Mouse (Mus musculus) cerebellum, adult 9-10 months (tissue): ENCODE data around the gene Rad9b.

Source experiments
- DNase-seq: peaks from one replicate; pipeline ENCODE4 v3.0.0; 2022

The Rad9b gene

DNA sequence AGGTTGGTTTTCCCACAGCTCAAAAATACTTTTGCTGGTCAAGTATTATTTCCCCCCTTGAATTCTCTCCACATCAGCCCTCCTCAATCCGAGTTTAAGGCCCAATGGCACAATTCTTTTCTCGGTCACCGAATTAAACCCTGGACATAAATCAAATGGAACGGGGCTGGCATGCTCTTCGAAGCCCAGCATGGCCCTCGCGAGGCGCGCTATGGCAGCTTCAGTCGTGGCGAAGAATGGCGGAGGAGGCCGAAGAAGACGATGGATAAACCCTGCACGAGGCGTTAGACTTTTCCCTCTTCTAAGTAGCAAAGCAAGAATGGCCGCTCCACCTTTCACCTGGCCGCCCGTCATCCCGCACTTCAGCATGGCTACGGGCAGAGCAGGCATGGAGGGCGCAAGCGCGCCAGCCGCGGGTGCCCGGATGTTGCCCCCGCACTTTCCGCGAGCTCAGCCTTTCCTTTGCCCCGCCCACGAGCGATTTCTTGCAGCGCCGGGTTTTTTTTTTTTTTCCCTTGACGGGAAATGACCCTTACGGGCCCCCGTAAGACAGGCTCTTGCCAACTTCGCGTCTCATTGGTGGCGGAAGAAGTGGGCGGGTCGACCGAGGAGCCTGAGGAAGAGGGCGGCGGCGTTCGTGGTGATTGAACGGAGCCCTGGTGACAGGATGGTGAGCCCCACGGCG is at the start of gene Rad9b, which contains the start of gene Vps29:
Gene Rad9b (minus strand): TSS at position 427 of the 685 bp plus-strand sequence.
Gene Vps29 (plus strand): TSS at position 563 of the 685 bp plus-strand sequence.
- DNase-seq: peak; percentile 98

DNA sequence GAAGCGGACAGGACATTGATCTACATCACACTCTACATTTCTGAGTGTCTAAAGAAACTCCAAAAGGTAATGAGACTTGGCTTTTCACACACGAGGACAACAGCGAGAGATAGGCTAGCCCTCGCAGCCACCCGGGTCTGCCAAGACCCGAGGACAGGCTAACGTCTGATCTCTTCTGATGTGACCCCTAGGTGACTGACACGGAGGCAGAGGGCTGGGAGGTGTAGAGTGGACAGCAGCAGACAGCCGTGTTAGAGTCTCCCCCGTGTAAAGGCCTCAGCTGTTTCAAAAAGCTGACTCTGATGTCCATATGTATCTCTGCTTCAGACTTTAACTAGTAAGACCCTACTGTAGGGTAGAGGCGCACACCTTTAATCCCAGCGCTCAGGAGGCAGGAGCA is 49.3 kb upstream of the Rad9b start:
- no peak for DNase-seq

- DNase-seq: no peak
Observed at GRCm38 (mm10) chr5:122402772-122403171, 48.7 kb upstream of the Rad9b start.

GRCm38 (mm10) chr5:122402160-122402559 is 48.1 kb upstream of the Rad9b start:
- DNase-seq: no peak

- peak; percentile 81 for DNase-seq
Observed at GRCm38 (mm10) chr5:122401303-122401640, 47.2 kb upstream of the Rad9b start.

DNA sequence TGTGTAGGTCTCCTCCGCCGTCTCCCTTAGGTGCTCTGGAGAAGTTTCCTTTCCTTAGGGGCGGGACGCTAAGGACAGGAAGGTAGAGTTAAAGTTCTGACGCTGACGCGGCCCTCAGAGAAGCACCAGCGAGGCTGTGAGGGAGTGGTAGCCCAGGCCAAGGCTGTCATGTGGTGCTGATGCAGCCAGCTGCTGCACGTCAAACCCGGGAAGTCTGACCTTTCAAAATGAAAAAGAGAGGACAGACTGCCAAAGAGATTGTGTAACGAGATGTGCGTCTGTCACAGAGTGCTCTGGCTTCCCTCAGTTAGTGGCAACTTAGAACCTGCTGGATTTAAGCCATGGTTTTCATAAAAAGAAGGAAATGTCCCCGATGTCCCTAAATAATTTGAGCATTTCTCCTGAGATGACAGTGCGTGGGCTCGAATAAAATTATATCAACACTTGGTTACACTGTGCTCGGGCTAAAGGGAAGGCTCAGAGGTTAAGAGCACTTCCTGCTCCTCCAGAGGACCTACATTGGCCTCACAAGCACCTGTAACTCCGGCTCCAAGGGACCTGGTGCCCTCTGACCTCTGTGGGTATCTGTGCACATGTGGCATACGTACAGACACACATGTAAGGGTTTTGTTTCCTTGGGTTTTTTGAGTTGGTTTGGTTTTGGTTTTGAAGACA is 46.7 kb upstream of the Rad9b start:
- DNase-seq: no peak

DNA sequence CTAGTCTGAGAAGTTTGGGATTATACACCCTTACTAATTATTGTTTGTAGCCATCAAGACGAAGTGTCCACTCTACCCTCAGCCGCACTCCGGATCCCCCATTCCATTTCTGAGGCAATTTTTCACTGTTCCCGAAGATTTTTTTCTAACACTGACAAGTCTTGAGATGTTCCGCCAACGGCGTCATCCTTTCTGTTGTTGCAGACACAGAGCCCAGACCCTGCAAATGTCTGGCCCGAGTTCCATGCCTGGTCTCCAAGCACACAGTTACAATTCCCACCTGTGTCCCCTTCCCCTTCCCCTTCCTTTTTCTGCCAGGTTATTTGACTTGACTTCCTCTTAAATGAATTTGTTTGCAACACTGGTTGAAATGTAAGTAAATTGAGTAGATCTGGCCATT is 45.8 kb upstream of the Rad9b start:
- no peak for DNase-seq

DNA sequence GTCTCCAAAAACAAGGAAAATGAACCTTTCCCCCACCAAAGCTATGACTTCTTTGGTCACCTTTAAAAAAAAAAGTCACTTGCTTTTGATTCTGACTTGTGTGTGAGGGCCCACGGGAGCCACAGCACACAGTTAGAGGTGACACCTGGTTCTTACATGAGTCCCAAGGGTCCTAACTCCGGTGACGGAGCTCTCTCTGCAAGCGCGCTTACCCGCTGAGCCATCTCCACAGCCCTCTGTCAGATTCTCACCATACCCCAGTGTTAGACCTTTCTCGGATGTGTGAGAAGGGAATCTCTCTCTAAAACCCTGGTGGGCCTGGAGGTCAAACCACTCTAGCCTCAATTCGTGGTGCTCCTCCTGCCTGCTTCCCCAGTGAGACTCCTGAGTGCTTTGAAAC is 43.5 kb upstream of the Rad9b start:
- peak; percentile 7 for DNase-seq

- DNase-seq: peak; percentile 18
Observed at GRCm38 (mm10) chr5:122396791-122397190, 42.8 kb upstream of the Rad9b start.

DNA sequence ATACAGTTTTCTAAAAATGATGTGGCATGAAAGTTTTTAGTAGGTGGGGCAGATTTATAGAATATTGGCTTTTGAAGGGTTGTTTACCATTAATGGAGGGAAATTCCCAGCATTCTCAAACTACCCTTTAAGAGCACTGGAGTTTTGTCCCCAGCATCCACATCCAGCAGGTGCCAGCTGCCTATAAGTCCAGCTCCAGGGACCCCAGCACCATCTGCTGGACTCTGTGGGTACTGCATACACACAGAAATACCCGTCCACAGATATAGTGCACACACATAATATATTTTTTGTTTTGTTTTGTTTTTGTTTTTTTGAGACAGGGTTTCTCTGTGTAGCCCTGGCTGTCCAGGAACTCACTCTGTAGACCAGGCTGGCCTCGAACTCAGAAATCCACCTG is 39.9 kb upstream of the Rad9b start:
- peak; percentile 78 for DNase-seq

- DNase-seq: peak; percentile 44
Observed at GRCm38 (mm10) chr5:122392227-122393004, 38.4 kb upstream of the Rad9b start.

GRCm38 (mm10) chr5:122391786-122392180 is 37.8 kb upstream of the Rad9b start, which contains the start of gene Arpc3:
Gene Arpc3, plus strand, starts transcription at chr5:122391878.
- DNase-seq: peak; percentile 90

- DNase-seq: no peak
Observed at GRCm38 (mm10) chr5:122391178-122391785, 37.2 kb upstream of the Rad9b start.

GRCm38 (mm10) chr5:122390671-122391070 is 36.6 kb upstream of the Rad9b start:
- peak; percentile 36 for DNase-seq

DNA sequence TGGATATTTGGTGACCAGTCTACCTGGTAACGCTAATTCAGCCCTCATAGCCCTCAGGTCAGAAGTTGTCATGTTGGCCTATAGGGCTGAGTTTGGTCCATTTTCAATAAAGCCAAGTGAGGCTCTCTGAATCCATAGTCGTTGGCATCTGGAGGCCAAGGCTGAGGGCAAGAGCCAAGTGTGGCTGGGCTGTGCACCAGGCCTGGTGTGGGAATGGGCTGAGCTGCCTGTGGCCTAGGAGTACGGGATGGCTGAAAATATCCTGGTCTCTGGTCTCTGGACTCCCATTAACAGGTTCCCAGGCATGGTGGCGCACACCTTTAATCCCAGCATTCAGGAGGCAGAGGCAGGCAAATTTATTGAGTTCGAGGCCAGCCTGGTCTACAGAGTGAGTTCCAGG is 36.0 kb upstream of the Rad9b start:
- peak; percentile 35 for DNase-seq

DNA sequence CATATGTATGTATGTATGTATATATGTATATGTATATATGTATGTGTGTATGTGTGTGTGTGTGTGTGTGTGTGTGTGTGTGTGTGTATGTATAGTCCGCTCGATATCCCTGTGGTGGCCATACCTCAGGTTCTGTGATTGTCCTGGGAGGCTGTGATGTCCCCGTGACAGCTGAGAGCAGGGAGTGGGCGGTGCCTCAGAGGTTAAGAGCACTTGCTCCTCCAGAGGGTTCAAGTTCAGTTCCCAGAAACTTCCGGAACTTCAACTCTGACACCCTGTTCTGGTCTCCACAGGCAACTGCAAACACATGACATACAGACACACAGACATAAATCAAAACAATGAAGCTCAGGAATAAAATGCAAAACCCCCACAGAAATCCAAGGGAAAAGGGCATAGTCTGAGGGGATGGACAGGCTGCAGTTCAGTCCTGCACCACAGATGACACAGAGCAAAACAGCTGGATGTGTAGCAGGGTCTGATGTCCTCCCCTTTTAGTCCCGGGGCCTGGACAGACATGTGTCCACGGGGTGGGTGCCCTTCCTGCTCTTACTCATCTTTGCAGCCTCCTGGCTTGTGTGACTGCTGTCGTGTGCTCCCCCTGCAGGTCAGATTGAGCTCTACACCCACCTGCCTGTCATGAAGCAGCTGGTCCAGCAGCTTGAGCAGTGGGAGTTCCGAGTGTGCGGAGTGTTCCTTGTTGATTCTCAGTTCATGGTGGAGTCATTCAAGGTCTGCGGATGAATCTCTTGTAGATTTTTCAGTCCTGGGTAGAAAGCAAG is 25.5 kb upstream of the Rad9b start:
- peak; percentile 88 for DNase-seq

DNA sequence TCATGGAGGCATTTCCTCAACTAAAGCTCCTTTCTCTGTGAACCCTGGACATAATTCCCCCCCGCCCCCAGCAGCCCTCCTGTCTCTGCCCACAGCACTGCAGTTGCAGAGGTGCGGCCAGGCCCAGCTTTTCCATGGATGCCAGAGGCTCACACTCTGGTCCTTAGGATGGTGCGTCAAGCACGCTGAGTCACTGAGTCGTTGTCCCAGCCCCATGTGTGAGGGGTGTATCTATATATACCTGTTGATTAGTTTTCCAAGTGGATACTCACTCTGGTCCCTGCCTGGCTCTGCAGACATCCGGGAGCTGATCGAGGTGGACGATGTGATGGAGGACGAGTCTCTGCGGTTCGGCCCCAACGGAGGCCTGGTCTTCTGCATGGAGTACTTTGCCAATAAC is 24.1 kb upstream of the Rad9b start:
- DNase-seq: no peak

- no peak for DNase-seq
Observed at GRCm38 (mm10) chr5:122377101-122377833, 23.2 kb upstream of the Rad9b start.

GRCm38 (mm10) chr5:122372878-122373277 is 18.8 kb upstream of the Rad9b start:
- no peak for DNase-seq

- peak; percentile 99 for DNase-seq
Observed at GRCm38 (mm10) chr5:122372192-122372769, 18.2 kb upstream of the Rad9b start, which contains the start of gene Fam216a. Gene Fam216a, minus strand, starts transcription at chr5:122372364.

GRCm38 (mm10) chr5:122371591-122372191 is 17.7 kb upstream of the Rad9b start, which contains the start of gene Gpn3:
Gene Gpn3, plus strand, starts transcription at chr5:122371876.
- no peak for DNase-seq
